Mouse (Mus musculus) spleen, adult 2 months (tissue): ENCODE measurements around the gene Fbf1. TPM values are rescaled to one million over a fixed set of nuclear protein-coding genes. Genes with fewer than 3 reads are reported as not detected.
A peak's percentile ranks its signal among the peaks of the same experiment; 100 is the strongest.

Source experiments
- DNase-seq, 2 experiments: peaks; one replicate each; pipeline versions ENCODE4 v3.0.0 to v3.0.0-alpha.2; 2012 to 2021; ENCODE audit warnings: low spot score in 2 of 2, low read depth in 1 of 2
- H3K27ac ChIP-seq: fragments of 200-500 bp; 2 replicates; pipeline ENCODE4 v1.5.1; 2012; ENCODE audit warnings: low read length, inconsistent platforms; ENCODE audit not compliant: insufficient read depth
- H3K27me3 ChIP-seq: fragments of 200-500 bp; 2 replicates; pipeline ENCODE4 v1.6.1; 2012; ENCODE audit warnings: mild to moderate bottlenecking, moderate library complexity, low read length, inconsistent platforms; ENCODE audit not compliant: control insufficient read depth, insufficient read depth
- H3K36me3 ChIP-seq: fragments of 200-500 bp; 2 replicates; pipeline ENCODE4 v1.6.1; 2012; ENCODE audit warnings: mild to moderate bottlenecking, low read length, inconsistent platforms; ENCODE audit not compliant: control insufficient read depth, insufficient read depth
- H3K4me1 ChIP-seq: fragments of 200-500 bp; 2 replicates; pipeline ENCODE4 v1.6.1; 2011; ENCODE audit warnings: inconsistent platforms; ENCODE audit not compliant: control insufficient read depth, insufficient read depth, insufficient read length
- H3K4me3 ChIP-seq: fragments of 200-500 bp; 2 replicates; pipeline ENCODE4 v1.5.1; 2011; ENCODE audit warnings: mild to moderate bottlenecking, inconsistent platforms; ENCODE audit not compliant: insufficient read depth, insufficient read length; ENCODE audit errors: extremely low read depth
- CTCF ChIP-seq: fragments of 200-500 bp; IDR thresholded peaks from 2 replicates; pipeline ENCODE4 v1.5.1; 2011; ENCODE audit warnings: mild to moderate bottlenecking, inconsistent platforms; ENCODE audit not compliant: insufficient read depth, insufficient read length, insufficient replicate concordance; ENCODE audit errors: extremely low read depth
- POLR2A ChIP-seq: fragments of 200-500 bp; IDR thresholded peaks from 2 replicates; pipeline ENCODE4 v1.6.1; 2011; ENCODE audit warnings: low read depth, low read length, inconsistent platforms
- WGBS: fragments of 180-500 bp; shearing (Covaris S2); methylation state at CpG from one replicate; pipeline ENCODE4 v1.1.7; 2018; 5-methylcytosine and 5-hydroxymethylcytosine counted together
- polyA plus RNA-seq: library from polyadenylated mRNA; depleted of rRNA; stranded (reverse); fragments of >200 nt; gene quantifications from 2 replicates; pipeline ENCODE4 v1.2.3, GENCODE M21; 2012

The Fbf1 gene
- polyA plus RNA-seq, 1 experiment: 13.3 TPM

GRCm38 (mm10) chr11:116103572-116103971 is 64.4 kb downstream of the Fbf1 start:
- DNase-seq: no peak
- 0 out of 2 replicates have a peak overlapping the region, but pooled peaks have one; percentile 6 for H3K27ac ChIP-seq
- TF ChIP-seq POLR2A: no peak
- no peak for TF ChIP-seq CTCF

GRCm38 (mm10) chr11:116102472-116102871 is 65.5 kb downstream of the Fbf1 start:
- H3K4me1 ChIP-seq: peaks cover 4% of the 10 kb centered on the region; the same call in 1 of the 2 replicates

More at GRCm38 (mm10) chr11:116103572-116103971, 64.4 kb downstream of the Fbf1 start:
- H3K4me1 ChIP-seq: peaks cover 4% of the 10 kb centered on the region; the same call in 1 of the 2 replicates
- H3K4me3 ChIP-seq: no peak overlapping the region
- 67% methylated on average over 12 of the region's 12 CpGs for WGBS
- no peaks in the 10 kb centered on the region for H3K27me3 ChIP-seq
- H3K36me3 ChIP-seq: no peaks in the 10 kb centered on the region

GRCm38 (mm10) chr11:116101931-116102381 is 66.0 kb downstream of the Fbf1 start:
- Histone ChIP-seq H3K4me3 (no peak overlapping the region), H3K27ac (peak overlapping the region; percentile 65), H3K36me3 (no peaks in the 10 kb centered on the region), H3K27me3 (no peaks in the 10 kb centered on the region), H3K4me1 (peaks cover 4% of the 10 kb centered on the region; the same call in 1 of the 2 replicates)
- WGBS: 49% methylated on average over 11 of the region's 11 CpGs
- no peak for DNase-seq
- TF ChIP-seq CTCF: no peak
- TF ChIP-seq POLR2A: no peak

More at GRCm38 (mm10) chr11:116102472-116102871, 65.5 kb downstream of the Fbf1 start:
- Histone ChIP-seq H3K4me3 (no peak overlapping the region), H3K36me3 (no peaks in the 10 kb centered on the region), H3K27me3 (no peaks in the 10 kb centered on the region), H3K27ac (peak overlapping the region; percentile 65)
- TF ChIP-seq POLR2A: no peak
- no peak for TF ChIP-seq CTCF
- DNase-seq: no peak
- WGBS: 50% methylated on average over 3 of the region's 4 CpGs

- peaks cover 4% of the 10 kb centered on the region; the same call in 1 of the 2 replicates for H3K4me1 ChIP-seq
- no peaks in the 10 kb centered on the region for H3K36me3 ChIP-seq
- no peaks in the 10 kb centered on the region for H3K27me3 ChIP-seq
- TF ChIP-seq CTCF (no peak), POLR2A (no peak)
- no peak overlapping the region for H3K27ac ChIP-seq
- WGBS: 95% methylated on average over 7 of the region's 7 CpGs
- no peak overlapping the region for H3K4me3 ChIP-seq
- DNase-seq: no peak
These were observed 67.1 kb downstream of the Fbf1 start for GRCm38 (mm10) chr11:116100839-116101238.

GRCm38 (mm10) chr11:116100385-116100784 is 67.6 kb downstream of the Fbf1 start:
- no peak for DNase-seq
- 0 out of 2 replicates have a peak overlapping the region, but pooled peaks have one; percentile 2 for H3K27ac ChIP-seq
- peaks cover 4% of the 10 kb centered on the region; the same call in 1 of the 2 replicates for H3K4me1 ChIP-seq
- H3K27me3 ChIP-seq: no peaks in the 10 kb centered on the region
- no peak overlapping the region for H3K4me3 ChIP-seq
- TF ChIP-seq CTCF (no peak), POLR2A (no peak)
- H3K36me3 ChIP-seq: no peaks in the 10 kb centered on the region
- WGBS: 68% methylated on average over 6 of the region's 6 CpGs

- 80% methylated on average over 6 of the region's 6 CpGs for WGBS
- H3K4me1 ChIP-seq: peaks cover 4% of the 10 kb centered on the region; the same call in 1 of the 2 replicates
- H3K36me3 ChIP-seq: no peaks in the 10 kb centered on the region
- TF ChIP-seq POLR2A (no peak), CTCF (no peak)
- no peak overlapping the region for H3K27ac ChIP-seq
- no peak for DNase-seq
- no peak overlapping the region for H3K4me3 ChIP-seq
- no peaks in the 10 kb centered on the region for H3K27me3 ChIP-seq
These were observed 68.5 kb downstream of the Fbf1 start for GRCm38 (mm10) chr11:116099462-116099861.

- Histone ChIP-seq H3K4me1 (peaks cover 4% of the 10 kb centered on the region; the same call in 1 of the 2 replicates), H3K27me3 (no peaks in the 10 kb centered on the region), H3K27ac (no peak overlapping the region), H3K36me3 (no peaks in the 10 kb centered on the region), H3K4me3 (no peak overlapping the region)
- DNase-seq: no peak
- 87% methylated on average over 14 of the region's 14 CpGs for WGBS
- no peak for TF ChIP-seq CTCF
- no peak for TF ChIP-seq POLR2A
These were observed 69.1 kb downstream of the Fbf1 start for GRCm38 (mm10) chr11:116098711-116099460.
